Mouse (Mus musculus) retina, adult 2 months (tissue): ENCODE data around the gene Mfsd4b2.

ENCODE experiments used
- DNase-seq: peaks from one replicate; pipeline ENCODE4 v3.0.0-alpha.2; 2012; ENCODE audit warnings: low read depth, low spot score

The Mfsd4b2 gene

DNA sequence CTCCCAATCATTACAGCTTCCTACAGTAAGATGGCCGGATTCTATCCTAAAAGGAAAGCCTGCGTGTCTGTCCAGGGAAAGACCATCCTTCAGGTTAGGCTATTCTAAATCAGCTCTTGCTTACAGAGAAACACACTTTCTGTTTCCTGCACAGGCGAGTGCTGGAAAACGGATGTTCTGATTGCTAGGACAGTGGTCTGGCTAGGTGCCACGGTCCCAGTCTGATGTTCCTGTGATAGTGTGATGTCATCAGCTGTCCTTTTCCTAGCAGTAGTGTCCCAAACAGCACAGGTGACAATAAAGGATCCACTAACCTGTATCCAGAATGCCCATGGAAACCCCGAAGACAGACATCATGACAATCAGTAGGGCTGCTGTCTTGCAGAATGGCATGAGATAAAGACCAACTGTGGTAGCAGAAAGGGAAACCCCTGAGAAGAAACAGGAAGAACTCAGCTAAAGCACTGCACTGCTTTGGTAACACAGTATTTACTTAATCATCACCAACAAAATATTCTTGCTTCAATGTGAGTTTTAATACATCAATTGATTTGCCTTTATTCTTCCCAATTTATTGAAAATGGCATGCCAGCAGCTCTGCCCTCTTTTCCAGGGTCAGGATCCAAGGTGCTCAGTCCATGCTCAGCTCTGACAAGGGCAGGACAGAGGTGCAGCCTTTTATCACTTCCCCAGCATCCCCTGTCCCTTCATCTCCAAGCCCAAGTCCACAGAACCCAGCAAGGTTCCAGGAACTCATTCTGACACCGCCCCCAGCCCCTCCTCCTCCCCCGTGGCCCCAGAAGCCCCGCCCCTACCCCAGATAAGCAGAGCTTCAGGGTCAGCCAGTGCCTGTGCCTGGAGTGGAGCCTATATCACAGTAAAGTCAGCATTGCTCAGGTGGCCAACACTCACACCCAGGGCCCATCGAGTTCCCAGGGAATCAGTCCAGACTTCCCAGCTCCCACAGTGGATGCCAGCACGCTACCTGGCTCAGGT, 32.7 kb downstream of the Mfsd4b2 start:
- no peak for DNase-seq

DNA sequence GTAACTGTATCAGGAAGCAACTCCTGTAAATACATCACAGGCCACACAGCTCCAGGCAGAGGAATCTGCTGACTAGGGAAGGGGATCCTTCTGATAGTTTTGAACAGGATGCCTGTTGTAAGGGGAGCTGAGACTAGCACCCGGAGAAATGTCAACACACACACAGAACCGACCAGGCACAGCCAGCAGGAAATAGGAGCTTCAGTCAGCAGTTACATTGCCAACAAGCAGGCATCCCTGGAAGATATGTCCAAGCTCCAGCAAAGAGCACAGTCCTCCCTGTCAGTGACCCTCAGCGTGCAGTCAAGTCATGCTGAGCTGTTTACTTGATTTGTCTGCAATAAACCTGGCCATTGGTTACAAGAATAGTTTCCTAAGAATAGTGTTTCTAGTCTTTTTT, 38.1 kb downstream of the Mfsd4b2 start:
- no peak for DNase-seq
